Mouse (Mus musculus): ENCODE measurements at regions not wholly inside any gene's neighbourhood (a gene's known extent, or its start where the extent isn't known, plus 50 kb on each side); places are given as distances from the start of the nearest gene placed in this dataset.

- DNase-seq (ENCODE audit: low read depth, low spot score), result peak; percentile 51
Measured at GRCm38 (mm10) chr13:6059515-6060228, 198.4 kb downstream of the Klf6 start.

GRCm38 (mm10) chr13:6060229-6060845 is 199.1 kb downstream of the Klf6 start:
- no peak for DNase-seq (ENCODE audit: low read depth, low spot score)

GRCm38 (mm10) chr13:6062305-6062704 is 201.0 kb downstream of the Klf6 start:
- DNase-seq (ENCODE audit: low read depth, low spot score), result no peak

- no peak for DNase-seq (ENCODE audit: low read depth, low spot score)
Measured at GRCm38 (mm10) chr13:6062729-6063386, 201.6 kb downstream of the Klf6 start.

GRCm38 (mm10) chr13:6076978-6077825 is 215.9 kb downstream of the Klf6 start:
- no peak for DNase-seq (ENCODE audit: low read depth, low spot score)

GRCm38 (mm10) chr13:6085891-6086290 is 224.6 kb downstream of the Klf6 start:
- DNase-seq (ENCODE audit: low read depth, low spot score), result peak; percentile 7

GRCm38 (mm10) chr13:6109018-6109657 is 247.9 kb downstream of the Klf6 start:
- DNase-seq (ENCODE audit: low read depth, low spot score), result no peak

GRCm38 (mm10) chr13:6119703-6120102 is 258.4 kb downstream of the Klf6 start:
- DNase-seq (ENCODE audit: low read depth, low spot score), result no peak

GRCm38 (mm10) chr13:6127311-6127710 is 266.0 kb downstream of the Klf6 start:
- DNase-seq (ENCODE audit: low read depth, low spot score), result no peak

GRCm38 (mm10) chr13:6128903-6129302 is 267.6 kb downstream of the Klf6 start:
- peak; percentile 17 for DNase-seq (ENCODE audit: low read depth, low spot score)

- DNase-seq (ENCODE audit: low read depth, low spot score), result no peak
Measured at GRCm38 (mm10) chr13:6131363-6131762, 270.1 kb downstream of the Klf6 start.

GRCm38 (mm10) chr13:6137170-6137569 is 275.9 kb downstream of the Klf6 start:
- DNase-seq (ENCODE audit: low read depth, low spot score), result no peak

GRCm38 (mm10) chr13:6142771-6143170 is 281.5 kb downstream of the Klf6 start:
- DNase-seq (ENCODE audit: low read depth, low spot score), result no peak

- DNase-seq (ENCODE audit: low read depth, low spot score), result no peak
Measured at GRCm38 (mm10) chr13:6153657-6154056, 292.4 kb downstream of the Klf6 start.

GRCm38 (mm10) chr13:6156191-6156590 is 294.9 kb downstream of the Klf6 start:
- DNase-seq (ENCODE audit: low read depth, low spot score), result no peak

GRCm38 (mm10) chr13:6157029-6157428 is 295.7 kb downstream of the Klf6 start:
- DNase-seq (ENCODE audit: low read depth, low spot score), result peak; percentile 49

GRCm38 (mm10) chr13:6157946-6158345 is 296.7 kb downstream of the Klf6 start:
- peak; percentile 73 for DNase-seq (ENCODE audit: low read depth, low spot score)

- DNase-seq (ENCODE audit: low read depth, low spot score), result peak; percentile 19
Measured at GRCm38 (mm10) chr13:6159412-6159811, 298.1 kb downstream of the Klf6 start.

- no peak for DNase-seq (ENCODE audit: low read depth, low spot score)
Measured at GRCm38 (mm10) chr13:6165916-6166315, 304.6 kb downstream of the Klf6 start.

GRCm38 (mm10) chr13:6167055-6167761 is 305.9 kb downstream of the Klf6 start:
- no peak for DNase-seq (ENCODE audit: low read depth, low spot score)

GRCm38 (mm10) chr13:6173095-6173494 is 311.8 kb downstream of the Klf6 start:
- DNase-seq (ENCODE audit: low read depth, low spot score), result no peak

Data from mesoderm, embryonic 11.5 days (tissue).